Mouse (Mus musculus) left cerebral cortex, adult 11 months (tissue): Measurements from ENCODE around the gene Spata25.
"Not testable (repeated sequence)": the region's sequence is repeated elsewhere in the genome, so short reads cannot be mapped to it uniquely, and the experiment has no call there.

Experiments used
- DNase-seq: peaks from one replicate; pipeline ENCODE4 v3.0.0; 2022; ENCODE audit warnings: low spot score

Spata25 gene

GRCm38 (mm10) chr2:164828437-164828836 is at the start of gene Spata25:
Gene Spata25 (minus strand): TSS chr2:164828537.
- no peak for DNase-seq

GRCm38 (mm10) chr2:164877376-164878215 is 49.3 kb upstream of the Spata25 start:
- DNase-seq, result not testable (repeated sequence)

- not testable (repeated sequence) for DNase-seq
Measured at GRCm38 (mm10) chr2:164875648-164876047, 47.3 kb upstream of the Spata25 start.

- no peak for DNase-seq
Measured at GRCm38 (mm10) chr2:164874239-164874769, 46.0 kb upstream of the Spata25 start.

GRCm38 (mm10) chr2:164873621-164874020 is 45.3 kb upstream of the Spata25 start:
- no peak for DNase-seq

GRCm38 (mm10) chr2:164871602-164872303 is 43.4 kb upstream of the Spata25 start:
- DNase-seq, result no peak

GRCm38 (mm10) chr2:164868491-164868890 is 40.2 kb upstream of the Spata25 start:
- no peak for DNase-seq

GRCm38 (mm10) chr2:164867566-164867965 is 39.2 kb upstream of the Spata25 start:
- no peak for DNase-seq

- DNase-seq, result no peak
Measured at GRCm38 (mm10) chr2:164866741-164867551, 38.6 kb upstream of the Spata25 start.

GRCm38 (mm10) chr2:164864593-164864992 is 36.3 kb upstream of the Spata25 start:
- no peak for DNase-seq

GRCm38 (mm10) chr2:164863411-164863810 is 35.1 kb upstream of the Spata25 start:
- not testable (repeated sequence) for DNase-seq

GRCm38 (mm10) chr2:164862179-164862861 is 34.0 kb upstream of the Spata25 start:
- no peak for DNase-seq

GRCm38 (mm10) chr2:164861094-164861493 is 32.8 kb upstream of the Spata25 start:
- DNase-seq, result no peak

- no peak for DNase-seq
Measured at GRCm38 (mm10) chr2:164859640-164860432, 31.5 kb upstream of the Spata25 start.

- DNase-seq, result no peak
Measured at GRCm38 (mm10) chr2:164859155-164859554, 30.8 kb upstream of the Spata25 start.

GRCm38 (mm10) chr2:164857842-164858553 is 29.7 kb upstream of the Spata25 start:
- no peak for DNase-seq

- DNase-seq, result no peak
Measured at GRCm38 (mm10) chr2:164857101-164857821, 28.9 kb upstream of the Spata25 start, which contains the start of gene Pltp. Gene Pltp (minus strand): TSS chr2:164857711.

GRCm38 (mm10) chr2:164856309-164857100 is 28.2 kb upstream of the Spata25 start:
- DNase-seq, result no peak
